18 mouse cellular contexts compared by ENCODE assay signal in the genomic region with DNA sequence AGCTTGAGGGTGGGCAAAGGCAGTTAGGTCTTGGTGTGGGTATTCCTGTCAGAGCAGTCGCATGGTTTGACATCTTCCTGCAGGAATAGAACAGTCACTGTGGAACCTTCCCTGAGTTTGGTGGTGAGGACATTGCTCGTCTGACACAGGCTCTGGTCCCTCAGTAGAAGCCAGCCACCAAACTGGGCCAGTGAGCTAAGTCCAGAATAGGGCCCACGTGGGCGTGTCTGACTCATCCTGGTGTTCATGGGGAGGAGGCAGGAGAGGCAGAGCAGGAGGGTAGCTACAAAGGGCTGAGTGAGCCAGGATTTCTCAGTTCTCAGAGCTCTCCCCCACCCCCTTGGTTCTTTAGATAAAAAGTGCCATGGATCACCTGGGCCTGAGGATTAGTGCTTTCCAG. TPM values are rescaled to one million over a fixed set of nuclear protein-coding genes. Genes with fewer than 3 reads are reported as not detected.
A peak's percentile ranks its signal among the peaks of the same experiment; 100 is the strongest.
DNase-seq lines count a peak whose midpoint lies in the region; ATAC-seq lines count a peak whose summit lies in the region.
"Had no signal": no experiment of that assay in that cellular context is flagged by ENCODE, and none has a peak within 500 bp of the region (broad histone marks: within the 10 kb centered on the region; RNA-seq: fewer than 3 reads in every experiment).

No protein-coding gene starts in this region.

- intact Hi-C loops in left cerebral cortex, postnatal 25 days (cut with DNase I): loop anchor here (1.0 to 2.0 kb wide), 3 partner anchors 25 to 36 kb away; no protein-coding TSS in a partner anchor

- DNase-seq in right cerebral cortex, adult 18-20 months: peak; percentile 93
- DNase-seq in right cerebral cortex, postnatal 10 days (ENCODE audit: low spot score in 2 of 2): no peak
- DNase-seq in layer of hippocampus, adult 9-11 months: peak; percentile 73
- DNase-seq in left cerebral cortex, postnatal 25 days (ENCODE audit: low spot score in 2 of 2): peak; percentile 60 to 96
- no peak for DNase-seq in embryo, embryonic 10 days (ENCODE audit: low spot score)
- no peak for DNase-seq in ovary, adult 18-20 months (ENCODE audit: low spot score)
- DNase-seq: adrenal gland, postnatal 25 days; cerebellum, adult 11-12 months; cerebellum, postnatal 36 days; gastrocnemius, postnatal 14 days; heart, adult 2 months had no signal

- ATAC-seq in CD4-positive, CD25-positive, alpha-beta regulatory T cell, adult 4 months: no peak
- ATAC-seq: activated CD4-positive, CD25-positive, alpha-beta regulatory T cell, adult 4 months; hindbrain, embryonic 16.5 days; intestine, postnatal 0 days had no signal

RNA-seq across cellular contexts. Expression of gene Nrxn3, which starts 15.9 kb away (rescaled TPM):
- total RNA-seq in left cerebral cortex, postnatal 25 days (2021): 100 to 1,000 TPM; 209 to 271 TPM
- polyA plus RNA-seq in CD4-positive, CD25-positive, alpha-beta regulatory T cell, adult 4 months (2017; shearing (Covaris generic)): not detected
- total RNA-seq: hematopoietic stem cell, adult 5-6 weeks; monocyte, adult 5-6 weeks had no signal
- polyA plus RNA-seq: heart, adult 2 months; macrophage had no signal

Comparison
In these comparisons a context has a peak if more than half of its experiments do, and no peak if none do; other contexts are left out.
1. DNase-seq: peak in right cerebral cortex, adult 18-20 months (single experiment), layer of hippocampus, adult 9-11 months (single experiment) and left cerebral cortex, postnatal 25 days (2 of 2); none in right cerebral cortex, postnatal 10 days (0 of 2), embryo, embryonic 10 days (single experiment) and ovary, adult 18-20 months (single experiment).